Mouse (Mus musculus): Measurements from ENCODE around the gene Zfp513.
"Not testable (repeated sequence)": the region's sequence is repeated elsewhere in the genome, so short reads cannot be mapped to it uniquely, and the experiment has no call there.

Gene Zfp513

GRCm38 (mm10) chr5:31201742-31202590 is at the start of gene Zfp513:
Zfp513 (minus strand) TSS chr5:31202303.
- peak; percentile 88 to 95 for DNase-seq (ENCODE audit: low read depth in 1 of 2, low spot score in 2 of 2)

- DNase-seq (ENCODE audit: low read depth in 1 of 2, low spot score in 2 of 2) = no peak
Measured at GRCm38 (mm10) chr5:31251541-31252101, 49.5 kb upstream of the Zfp513 start, which contains the start of gene Krtcap3. Krtcap3 (plus strand) TSS chr5:31251691.

GRCm38 (mm10) chr5:31250716-31251115 is 48.6 kb upstream of the Zfp513 start:
- DNase-seq (ENCODE audit: low read depth in 1 of 2, low spot score in 2 of 2) = no peak

GRCm38 (mm10) chr5:31242191-31242590 is 40.1 kb upstream of the Zfp513 start:
- no peak for DNase-seq (ENCODE audit: low read depth in 1 of 2, low spot score in 2 of 2)

- DNase-seq (ENCODE audit: low read depth in 1 of 2, low spot score in 2 of 2) = no peak
Measured at GRCm38 (mm10) chr5:31241522-31242034, 39.5 kb upstream of the Zfp513 start.

- DNase-seq (ENCODE audit: low read depth in 1 of 2, low spot score in 2 of 2) = peak; percentile 82 to 90
Measured at GRCm38 (mm10) chr5:31240637-31241521, 38.8 kb upstream of the Zfp513 start, which contains the start of the genes Nrbp1 and Gm9970. Nrbp1 (plus strand) TSS chr5:31240864. Gm9970 (minus strand) TSS chr5:31241232.

- no peak for DNase-seq (ENCODE audit: low read depth in 1 of 2, low spot score in 2 of 2)
Measured at GRCm38 (mm10) chr5:31226641-31227040, 24.5 kb upstream of the Zfp513 start.

- no peak for DNase-seq (ENCODE audit: low read depth in 1 of 2, low spot score in 2 of 2)
Measured at GRCm38 (mm10) chr5:31222696-31223095, 20.6 kb upstream of the Zfp513 start.

GRCm38 (mm10) chr5:31221304-31221945 is 19.3 kb upstream of the Zfp513 start:
- no peak for DNase-seq (ENCODE audit: low read depth in 1 of 2, low spot score in 2 of 2)

- DNase-seq (ENCODE audit: low read depth in 1 of 2, low spot score in 2 of 2) = peak; percentile 90 to 99
Measured at GRCm38 (mm10) chr5:31220448-31221303, 18.6 kb upstream of the Zfp513 start, which contains the start of gene Ppm1g. Ppm1g (minus strand) TSS chr5:31220687.

- peak in 1 of 2 experiments; percentile 35 for DNase-seq (ENCODE audit: low read depth in 1 of 2, low spot score in 2 of 2)
Measured at GRCm38 (mm10) chr5:31219911-31220447, 17.9 kb upstream of the Zfp513 start.

GRCm38 (mm10) chr5:31219474-31219873 is 17.4 kb upstream of the Zfp513 start:
- no peak for DNase-seq (ENCODE audit: low read depth in 1 of 2, low spot score in 2 of 2)

GRCm38 (mm10) chr5:31219070-31219469 is 17.0 kb upstream of the Zfp513 start:
- no peak for DNase-seq (ENCODE audit: low read depth in 1 of 2, low spot score in 2 of 2)

GRCm38 (mm10) chr5:31218294-31218693 is 16.2 kb upstream of the Zfp513 start:
- no peak for DNase-seq (ENCODE audit: low read depth in 1 of 2, low spot score in 2 of 2)

GRCm38 (mm10) chr5:31216554-31216953 is 14.5 kb upstream of the Zfp513 start:
- DNase-seq (ENCODE audit: low read depth in 1 of 2, low spot score in 2 of 2) = not testable (repeated sequence)

- no peak for DNase-seq (ENCODE audit: low read depth in 1 of 2, low spot score in 2 of 2)
Measured at GRCm38 (mm10) chr5:31204421-31204820, 2.3 kb upstream of the Zfp513 start.

- no peak for DNase-seq (ENCODE audit: low read depth in 1 of 2, low spot score in 2 of 2)
Measured at GRCm38 (mm10) chr5:31203866-31204265, 1.8 kb upstream of the Zfp513 start.

GRCm38 (mm10) chr5:31202933-31203332 is 830 bp upstream of the Zfp513 start:
- DNase-seq (ENCODE audit: low read depth in 1 of 2, low spot score in 2 of 2) = no peak

GRCm38 (mm10) chr5:31201042-31201741 is 911 bp downstream of the Zfp513 start:
- no peak for DNase-seq (ENCODE audit: low read depth in 1 of 2, low spot score in 2 of 2)
